Mouse (Mus musculus) ES-E14 (cell line): Measurements from ENCODE around the gene Elp5.

Source experiments
- ZC3H11A ChIP-seq: IDR thresholded peaks from 2 replicates; pipeline ENCODE4 v1.6.1; 2012; ENCODE audit warnings: low read depth, mild to moderate bottlenecking, inconsistent platforms, low read length, borderline replicate concordance
- ZNF384 ChIP-seq: IDR thresholded peaks from 2 replicates; pipeline ENCODE4 v1.6.1; 2012; ENCODE audit warnings: low read depth, low read length, inconsistent platforms

DNA sequence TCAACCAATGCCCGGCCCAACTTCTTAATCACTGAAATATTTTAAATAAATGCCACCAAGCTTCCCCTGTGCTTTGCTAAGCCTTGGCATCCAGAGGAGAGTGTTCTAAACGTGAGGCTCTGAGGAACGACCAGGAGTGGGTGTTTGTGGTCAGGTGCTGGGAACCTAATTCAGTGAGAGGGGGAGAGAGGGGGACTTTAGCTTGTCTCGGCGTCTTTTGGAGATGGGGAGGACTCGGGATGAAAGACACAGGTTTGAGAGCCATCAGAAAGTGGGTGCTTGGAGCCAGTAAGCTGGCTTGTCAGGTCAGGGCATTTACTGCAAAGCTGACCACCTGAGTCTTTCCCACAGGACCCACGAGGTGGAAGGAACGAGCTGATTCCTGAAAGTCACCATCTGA lies 50.5 kb downstream of the Elp5 start:
- TF ChIP-seq ZNF384 (no peak), ZC3H11A (no peak)
